Mouse (Mus musculus): ENCODE results near the gene Prnp.

GRCm38 (mm10) chr2:131895106-131895505 is 14.6 kb upstream of the Prnp start:
- TF ChIP-seq POLR2A (IDR thresholded peaks at IDR 0.05; ENCODE audit: control insufficient read depth, extremely low read depth, insufficient read depth, low read length, poor library complexity) (no peak), CTCF (IDR thresholded peaks at IDR 0.05; ENCODE audit: borderline replicate concordance, control insufficient read depth, extremely low read depth, insufficient read depth, low read length, poor library complexity) (no peak)
